Mouse (Mus musculus) C2C12 (cell line): Measurements from ENCODE around the gene Proca1.

Experiments
- CEBPB ChIP-seq: IDR thresholded peaks from one replicate; pipeline ENCODE4 v1.6.1; 2011; ENCODE audit warnings: low read depth, mild to moderate bottlenecking, control low read depth, moderate library complexity
- CTCF ChIP-seq: IDR thresholded peaks from one replicate; pipeline ENCODE4 v1.5.1; 2011; ENCODE audit not compliant: control insufficient read depth, insufficient read depth, insufficient read length
- MAX ChIP-seq: IDR thresholded peaks from one replicate; pipeline ENCODE4 v1.6.1; 2011; ENCODE audit warnings: mild to moderate bottlenecking, control low read depth
- MYOD1 ChIP-seq: IDR thresholded peaks from one replicate; pipeline ENCODE4 v1.6.1; 2011; ENCODE audit warnings: low read depth; ENCODE audit not compliant: control insufficient read depth, insufficient read length
- MYOG ChIP-seq: IDR thresholded peaks from one replicate; pipeline ENCODE4 v1.6.1; 2011; ENCODE audit not compliant: control insufficient read depth, insufficient read length; ENCODE audit errors: extremely low read depth
- USF1 ChIP-seq: IDR thresholded peaks from one replicate; pipeline ENCODE4 v1.6.1; 2011; ENCODE audit warnings: low read depth, mild to moderate bottlenecking, control low read depth, moderate library complexity

GRCm38 (mm10) chr11:78240193-78240857 lies 47.1 kb downstream of the Proca1 start:
- TF ChIP-seq USF1 = no peak
- TF ChIP-seq CTCF = no peak
- TF ChIP-seq MYOD1 = no peak
- TF ChIP-seq MAX = no peak
- no peak for TF ChIP-seq MYOG
- TF ChIP-seq CEBPB = no peak
